Mouse (Mus musculus): ENCODE data around the gene Hspa1b. TPM values are rescaled to one million over a fixed set of nuclear protein-coding genes. Genes with fewer than 3 reads are reported as not detected.

The Hspa1b gene
- polyA plus RNA-seq, 1 experiment, result 17.1 TPM

- Histone ChIP-seq H3K4me3 (ENCODE audit: low read depth, low read length) (peak within 1 kb of the TSS; percentile 81), H3K36me3 (ENCODE audit: control insufficient read depth, insufficient read depth, low read length) (peaks cover 33% of the 10 kb centered on the region), H3K4me1 (ENCODE audit: control insufficient read depth, insufficient read depth, insufficient read length, low read length) (peaks cover 16% of the 10 kb centered on the region), H3K27ac (ENCODE audit: insufficient read depth, low read depth, low read length) (peak within 1 kb of the TSS; percentile 10; the same call in 1 of the 2 replicates), H3K27me3 (ENCODE audit: control insufficient read depth, insufficient read depth, low read length) (no peaks in the 10 kb centered on the region)
- whole genome bisulfite sequencing, result under 1% methylated on average over 38 of the region's 38 CpGs
- peak; percentile 84; the same call in 1 of the 2 replicates for TF ChIP-seq POLR2A (IDR thresholded peaks at IDR 0.05; ENCODE audit: low read depth, low read length)
- TF ChIP-seq CTCF (IDR thresholded peaks at IDR 0.05; ENCODE audit: extremely low read depth, insufficient read length, insufficient replicate concordance, low read depth, low read length), result peak; percentile 64; the same call in 1 of the 2 replicates
These were observed 27.8 kb downstream of the Hspa1b start, which contains the start of gene Neu1 for GRCm38 (mm10) chr17:34931061-34931734. TSS of gene Neu1 (plus strand) at chr17:34931253.

DNA sequence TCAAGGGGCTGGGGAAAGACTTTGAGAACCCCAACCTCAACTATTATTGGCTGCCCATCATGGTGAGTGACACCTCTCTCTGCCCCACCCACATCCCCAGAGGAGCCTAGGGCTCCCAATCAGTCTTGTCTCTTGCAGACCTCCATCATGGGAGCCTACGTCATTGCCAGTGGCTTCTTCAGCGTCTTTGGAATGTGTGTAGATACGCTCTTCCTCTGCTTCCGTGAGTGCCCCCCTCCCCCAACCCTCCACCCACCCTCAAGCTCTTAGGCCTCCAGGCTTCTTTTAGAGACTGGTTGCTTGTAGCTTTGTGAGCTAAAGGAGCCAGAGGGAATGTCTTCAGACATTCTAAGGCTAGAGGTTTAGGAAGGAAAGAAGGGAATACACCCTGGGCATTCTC, 30.2 kb downstream of the Hspa1b start:
- peaks cover 21% of the 10 kb centered on the region for H3K36me3 ChIP-seq (ENCODE audit: control insufficient read depth, insufficient read depth, low read length)
- H3K4me1 ChIP-seq (ENCODE audit: control insufficient read depth, insufficient read depth, insufficient read length, low read length), result peaks cover 8% of the 10 kb centered on the region
- no peak for TF ChIP-seq CTCF (IDR thresholded peaks at IDR 0.05; ENCODE audit: extremely low read depth, insufficient read length, insufficient replicate concordance, low read depth, low read length)
- H3K4me3 ChIP-seq (ENCODE audit: low read depth, low read length), result no peak overlapping the region
- no peaks in the 10 kb centered on the region for H3K27me3 ChIP-seq (ENCODE audit: control insufficient read depth, insufficient read depth, low read length)
- no peak overlapping the region for H3K27ac ChIP-seq (ENCODE audit: insufficient read depth, low read depth, low read length)
- 82% methylated on average over 4 of the region's 4 CpGs for WGBS

DNA sequence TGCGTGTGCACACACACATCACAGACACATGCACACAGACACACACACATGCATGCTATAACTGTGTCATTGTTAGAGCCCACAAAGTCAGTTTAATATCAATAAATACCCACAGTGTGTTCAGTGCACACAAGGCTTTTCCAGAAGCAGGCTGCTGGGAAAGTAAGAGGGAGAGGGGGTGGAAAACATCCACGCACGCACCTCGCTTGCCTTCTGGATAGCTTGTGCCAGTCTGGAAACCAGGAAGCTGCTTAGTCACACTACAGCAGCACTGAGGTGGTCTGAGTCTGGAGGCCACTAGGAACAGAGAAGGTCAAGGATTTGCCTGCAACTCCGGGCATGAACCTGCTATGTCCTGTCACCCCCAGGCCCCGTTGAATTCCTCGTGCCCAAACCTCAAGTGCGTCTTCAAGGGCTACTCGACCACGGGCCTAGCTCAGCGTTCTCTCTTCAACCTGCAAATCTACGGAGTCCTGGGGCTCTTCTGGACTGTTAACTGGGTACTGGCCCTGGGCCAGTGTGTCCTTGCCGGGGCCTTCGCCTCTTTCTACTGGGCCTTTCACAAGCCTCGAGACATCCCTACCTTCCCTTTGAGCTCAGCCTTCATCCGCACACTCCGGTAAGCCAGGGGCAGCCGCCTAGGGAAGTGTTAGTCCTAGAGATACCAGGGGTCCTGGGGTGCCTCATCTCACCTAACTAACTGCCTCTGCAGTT, 31.6 kb downstream of the Hspa1b start:
- WGBS, result 90% methylated on average over 18 of the region's 18 CpGs
- Histone ChIP-seq H3K27me3 (ENCODE audit: control insufficient read depth, insufficient read depth, low read length) (no peaks in the 10 kb centered on the region), H3K27ac (ENCODE audit: insufficient read depth, low read depth, low read length) (no peak overlapping the region), H3K36me3 (ENCODE audit: control insufficient read depth, insufficient read depth, low read length) (peaks cover 21% of the 10 kb centered on the region), H3K4me3 (ENCODE audit: low read depth, low read length) (no peak overlapping the region), H3K4me1 (ENCODE audit: control insufficient read depth, insufficient read depth, insufficient read length, low read length) (peaks cover 6% of the 10 kb centered on the region)
- TF ChIP-seq CTCF (IDR thresholded peaks at IDR 0.05; ENCODE audit: extremely low read depth, insufficient read length, insufficient replicate concordance, low read depth, low read length), result no peak
- no peak for TF ChIP-seq POLR2A (IDR thresholded peaks at IDR 0.05; ENCODE audit: low read depth, low read length)

DNA sequence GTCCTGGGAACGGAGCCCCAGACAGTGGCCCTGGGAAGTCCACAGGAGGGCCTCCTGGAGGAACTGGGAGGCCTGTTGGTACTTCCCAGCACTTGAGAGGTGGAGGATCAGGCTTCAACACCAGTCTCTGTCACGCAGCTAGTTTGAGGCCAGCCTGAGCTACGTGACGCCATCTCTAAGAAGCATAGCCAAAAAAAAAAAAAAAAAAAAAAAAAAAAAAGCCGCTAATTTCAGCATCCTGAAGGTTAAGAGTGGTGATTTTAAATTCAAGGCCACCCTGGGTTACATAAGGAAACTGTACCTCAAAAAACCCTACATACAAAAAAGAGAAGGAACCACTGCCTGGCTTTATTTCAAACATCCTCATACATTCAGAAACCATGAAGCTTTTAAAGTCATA, 34.8 kb downstream of the Hspa1b start:
- Histone ChIP-seq H3K4me1 (ENCODE audit: control insufficient read depth, insufficient read depth, insufficient read length, low read length) (no peaks in the 10 kb centered on the region), H3K4me3 (ENCODE audit: low read depth, low read length) (no peak overlapping the region), H3K27me3 (ENCODE audit: control insufficient read depth, insufficient read depth, low read length) (no peaks in the 10 kb centered on the region), H3K36me3 (ENCODE audit: control insufficient read depth, insufficient read depth, low read length) (peaks cover 20% of the 10 kb centered on the region), H3K27ac (ENCODE audit: insufficient read depth, low read depth, low read length) (no peak overlapping the region)
- no peak for TF ChIP-seq CTCF (IDR thresholded peaks at IDR 0.05; ENCODE audit: extremely low read depth, insufficient read length, insufficient replicate concordance, low read depth, low read length)
- TF ChIP-seq POLR2A (IDR thresholded peaks at IDR 0.05; ENCODE audit: low read depth, low read length), result no peak
- 73% methylated on average over 5 of the region's 5 CpGs for WGBS

GRCm38 (mm10) chr17:34922939-34923338, 36.1 kb downstream of the Hspa1b start:
- Histone ChIP-seq H3K4me1 (ENCODE audit: control insufficient read depth, insufficient read depth, insufficient read length, low read length) (peaks cover 2% of the 10 kb centered on the region; the same call in 1 of the 2 replicates), H3K36me3 (ENCODE audit: control insufficient read depth, insufficient read depth, low read length) (peaks cover 15% of the 10 kb centered on the region), H3K4me3 (ENCODE audit: low read depth, low read length) (no peak overlapping the region), H3K27ac (ENCODE audit: insufficient read depth, low read depth, low read length) (no peak overlapping the region), H3K27me3 (ENCODE audit: control insufficient read depth, insufficient read depth, low read length) (no peaks in the 10 kb centered on the region)
- TF ChIP-seq CTCF (IDR thresholded peaks at IDR 0.05; ENCODE audit: extremely low read depth, insufficient read length, insufficient replicate concordance, low read depth, low read length) (peak; percentile 20; the same call in 1 of the 2 replicates), POLR2A (IDR thresholded peaks at IDR 0.05; ENCODE audit: low read depth, low read length) (no peak)
- WGBS, result 53% methylated on average over 6 of the region's 6 CpGs

- Histone ChIP-seq H3K27ac (ENCODE audit: insufficient read depth, low read depth, low read length) (peak overlapping the region; percentile 67), H3K4me3 (ENCODE audit: low read depth, low read length) (0 out of 2 replicates have a peak overlapping the region, but pooled peaks have one; percentile 2), H3K36me3 (ENCODE audit: control insufficient read depth, insufficient read depth, low read length) (peaks cover 29% of the 10 kb centered on the region), H3K27me3 (ENCODE audit: control insufficient read depth, insufficient read depth, low read length) (no peaks in the 10 kb centered on the region), H3K4me1 (ENCODE audit: control insufficient read depth, insufficient read depth, insufficient read length, low read length) (peaks cover 14% of the 10 kb centered on the region)
- no peak for TF ChIP-seq CTCF (IDR thresholded peaks at IDR 0.05; ENCODE audit: extremely low read depth, insufficient read length, insufficient replicate concordance, low read depth, low read length)
- no peak for TF ChIP-seq POLR2A (IDR thresholded peaks at IDR 0.05; ENCODE audit: low read depth, low read length)
- WGBS, result 72% methylated on average over 9 of the region's 9 CpGs
These were observed 41.9 kb downstream of the Hspa1b start for GRCm38 (mm10) chr17:34917188-34917587.

DNA sequence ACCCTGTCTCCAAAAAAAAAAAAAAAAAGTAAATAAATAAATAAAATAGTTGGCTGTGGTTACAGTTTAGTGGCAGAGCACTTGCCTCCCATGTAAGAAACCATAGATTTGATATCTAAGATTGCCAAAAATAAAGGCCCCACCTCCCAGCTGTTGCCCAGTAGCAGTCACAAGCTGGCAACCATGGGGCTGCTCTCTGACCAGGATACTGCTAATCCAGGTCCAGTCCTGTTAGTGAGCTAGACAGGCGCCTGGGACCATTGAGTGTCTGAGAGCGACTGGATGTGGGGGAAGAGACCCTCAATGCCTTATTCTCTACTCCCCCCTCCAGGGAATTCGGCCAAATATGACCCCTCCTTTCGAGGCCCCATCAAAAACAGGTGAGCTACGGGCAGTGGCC, 42.7 kb downstream of the Hspa1b start:
- H3K36me3 ChIP-seq (ENCODE audit: control insufficient read depth, insufficient read depth, low read length), result peaks cover 35% of the 10 kb centered on the region
- H3K27me3 ChIP-seq (ENCODE audit: control insufficient read depth, insufficient read depth, low read length), result no peaks in the 10 kb centered on the region
- no peak overlapping the region for H3K4me3 ChIP-seq (ENCODE audit: low read depth, low read length)
- 93% methylated on average over 5 of the region's 5 CpGs for WGBS
- H3K27ac ChIP-seq (ENCODE audit: insufficient read depth, low read depth, low read length), result no peak overlapping the region
- peaks cover 20% of the 10 kb centered on the region for H3K4me1 ChIP-seq (ENCODE audit: control insufficient read depth, insufficient read depth, insufficient read length, low read length)
- no peak for TF ChIP-seq POLR2A (IDR thresholded peaks at IDR 0.05; ENCODE audit: low read depth, low read length)
- no peak for TF ChIP-seq CTCF (IDR thresholded peaks at IDR 0.05; ENCODE audit: extremely low read depth, insufficient read length, insufficient replicate concordance, low read depth, low read length)

Data from small intestine, adult 2 months (tissue).